Mouse (Mus musculus) layer of hippocampus, postnatal 36 days (tissue): ENCODE data around the gene 1300017J02Rik. TPM values are rescaled to one million over a fixed set of nuclear protein-coding genes. Genes with fewer than 3 reads are reported as not detected.
A peak's percentile ranks its signal among the peaks of the same experiment; 100 is the strongest.
"Not testable (repeated sequence)": the region's sequence is repeated elsewhere in the genome, so short reads cannot be mapped to it uniquely, and the experiment has no call there.

Source experiments
- DNase-seq, 2 experiments: peaks; one replicate each; pipeline ENCODE4 v3.0.0; 2022
- total RNA-seq, 2 experiments: library from RNA; stranded (reverse); gene quantifications; 2 replicates each; pipeline ENCODE4 v1.2.3; 2021

1300017J02Rik gene
- under 1 TPM in 1 of 2 experiments, not detected in 1; 0.15 TPM for total RNA-seq

DNA sequence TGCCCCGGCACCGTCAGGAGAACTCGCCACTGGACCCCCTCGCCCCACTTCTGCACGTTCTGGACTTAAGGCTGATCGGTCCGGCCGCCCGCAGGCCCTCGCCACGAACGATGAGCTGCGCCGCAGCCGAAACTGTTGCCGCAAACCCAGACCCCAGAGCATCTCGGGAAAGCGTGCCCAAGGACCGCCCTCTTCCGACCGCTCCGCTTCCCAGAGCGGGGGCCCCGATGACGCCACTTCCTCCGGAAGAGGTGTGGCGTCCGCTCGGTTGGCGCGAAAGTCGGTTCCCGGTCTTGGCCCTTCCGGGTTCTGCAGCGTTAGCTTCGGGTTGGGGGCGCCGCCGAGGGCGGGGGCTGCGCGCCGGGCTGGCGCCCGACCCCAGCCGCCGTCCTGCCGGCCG, at the start of gene 1300017J02Rik, which contains the start of gene Topbp1:
1300017J02Rik (minus strand) TSS at position 156 of the 400 bp plus-strand sequence.
Topbp1 (plus strand) TSS at position 289 of the 400 bp plus-strand sequence.
- DNase-seq = peak; percentile 90 to 91

DNA sequence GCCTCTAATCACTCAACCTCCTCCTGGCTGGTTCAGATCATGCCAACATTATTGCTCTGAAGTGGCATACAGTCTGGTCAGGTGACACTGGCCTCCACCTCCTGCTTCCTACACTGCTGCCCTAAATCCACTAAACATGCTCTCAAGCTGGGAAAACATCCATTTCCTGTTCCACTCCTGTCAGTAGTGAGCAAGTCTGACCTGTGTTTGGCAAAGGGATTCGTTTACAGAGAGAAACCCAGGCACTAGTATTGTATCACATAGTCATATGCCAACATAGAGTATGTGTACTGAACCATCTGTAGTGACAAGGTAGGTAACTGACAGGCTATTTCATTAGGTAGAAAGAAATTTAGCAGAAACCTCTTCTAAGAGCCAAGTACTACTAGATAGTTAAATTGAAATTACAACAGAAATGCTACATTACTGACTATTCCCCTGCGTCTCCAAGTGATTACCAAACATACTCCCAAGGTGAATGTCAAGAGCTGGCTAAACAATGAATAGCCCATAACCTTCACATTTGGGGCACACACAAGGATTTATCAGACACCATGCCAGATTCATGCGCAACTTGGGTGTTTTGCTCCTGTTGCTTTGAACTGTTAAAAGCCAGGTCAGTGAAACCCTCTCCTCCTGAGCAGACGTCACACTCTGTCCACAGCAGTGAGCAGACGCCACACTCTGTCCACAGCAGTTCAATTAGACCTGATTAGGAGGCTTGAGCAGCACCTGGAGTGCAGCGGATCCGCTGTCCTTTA, 48.8 kb upstream of the 1300017J02Rik start:
- DNase-seq = not testable (repeated sequence)

DNA sequence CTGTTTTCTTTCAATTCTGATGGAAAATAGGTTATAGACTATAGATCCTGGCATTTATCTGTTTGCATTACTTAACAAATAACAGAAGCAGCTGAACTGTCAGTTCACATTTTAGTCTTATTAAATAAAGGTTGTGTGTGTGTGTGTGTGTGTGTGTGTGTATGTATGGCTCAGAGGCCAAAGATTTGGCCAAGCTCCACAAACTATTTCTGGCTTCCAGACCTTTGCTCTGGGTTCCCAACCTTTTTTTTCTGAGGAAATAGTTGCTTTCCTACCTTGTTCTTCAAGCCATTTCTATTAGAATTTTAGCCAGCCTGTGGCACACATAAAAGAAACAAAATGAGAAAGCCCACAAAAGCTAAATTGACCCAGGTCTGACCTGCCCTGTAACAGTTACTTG, 43.9 kb upstream of the 1300017J02Rik start:
- DNase-seq = no peak

GRCm38 (mm10) chr9:103347996-103348490, 43.2 kb upstream of the 1300017J02Rik start:
- DNase-seq = no peak

DNA sequence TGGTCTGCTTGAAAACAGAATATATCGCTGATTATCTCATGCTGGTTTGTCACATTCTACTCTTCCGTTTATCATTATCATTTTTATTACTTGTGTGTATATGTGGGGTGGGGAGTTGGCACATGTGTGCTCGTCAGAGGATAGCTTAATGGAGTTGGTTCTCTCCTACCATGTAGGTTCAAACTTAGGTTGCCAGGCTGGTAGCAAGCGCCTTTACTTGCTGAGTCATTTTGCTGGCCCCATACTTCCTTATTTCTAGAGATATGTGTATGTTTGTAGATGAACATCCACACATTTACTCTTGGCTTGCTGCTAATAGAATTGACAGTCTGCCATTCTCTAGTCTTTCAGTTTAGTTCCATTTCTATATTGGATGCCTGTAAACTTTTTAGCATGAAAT, 42.2 kb upstream of the 1300017J02Rik start:
- no peak for DNase-seq

- no peak for DNase-seq
These were observed 32.0 kb upstream of the 1300017J02Rik start for GRCm38 (mm10) chr9:103336912-103337311.

DNA sequence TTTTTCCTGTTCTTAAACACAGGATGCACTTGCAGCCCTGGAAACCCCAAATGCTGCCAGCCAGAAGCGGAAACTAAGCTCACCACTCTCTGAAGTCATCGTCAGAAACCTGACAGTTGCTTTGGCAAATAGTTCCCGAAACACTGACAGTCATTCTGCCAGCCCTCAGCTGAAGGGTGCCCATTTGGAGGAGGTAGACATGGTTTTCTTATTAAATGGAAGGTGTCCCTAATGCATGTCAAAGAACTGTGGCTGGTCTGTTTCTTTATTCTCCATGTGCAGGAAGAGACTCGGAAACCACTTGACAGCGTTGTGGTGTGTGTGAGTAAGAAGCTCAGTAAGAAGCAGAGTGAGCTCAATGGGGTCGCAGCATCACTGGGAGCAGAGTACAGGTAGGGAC, 27.8 kb upstream of the 1300017J02Rik start:
- no peak for DNase-seq

- no peak for DNase-seq
These were observed 21.6 kb upstream of the 1300017J02Rik start for GRCm38 (mm10) chr9:103326449-103326848.

- DNase-seq = no peak
These were observed 19.8 kb upstream of the 1300017J02Rik start for GRCm38 (mm10) chr9:103324678-103325077.

DNA sequence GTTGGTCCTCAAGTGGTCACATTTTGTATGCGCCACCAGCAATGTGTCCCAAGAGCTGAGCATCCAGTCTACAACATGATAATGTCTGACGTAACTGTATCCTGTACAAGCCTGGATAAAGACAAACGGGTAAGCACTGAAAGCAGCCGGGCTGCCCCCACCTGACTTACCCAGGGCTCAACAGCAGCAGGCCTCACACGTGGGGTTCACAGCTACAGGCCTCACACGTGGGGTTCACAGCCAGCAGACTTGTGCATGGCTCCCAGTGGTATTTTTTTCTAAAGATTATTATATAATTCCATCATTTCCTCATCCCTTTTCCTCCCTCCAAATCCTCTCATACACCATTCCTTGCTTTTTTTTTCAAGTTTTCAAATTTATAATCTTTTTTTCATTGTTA, 5.0 kb upstream of the 1300017J02Rik start:
- DNase-seq = no peak

- DNase-seq = no peak
These were observed 605 bp upstream of the 1300017J02Rik start for GRCm38 (mm10) chr9:103305332-103306041.

DNA sequence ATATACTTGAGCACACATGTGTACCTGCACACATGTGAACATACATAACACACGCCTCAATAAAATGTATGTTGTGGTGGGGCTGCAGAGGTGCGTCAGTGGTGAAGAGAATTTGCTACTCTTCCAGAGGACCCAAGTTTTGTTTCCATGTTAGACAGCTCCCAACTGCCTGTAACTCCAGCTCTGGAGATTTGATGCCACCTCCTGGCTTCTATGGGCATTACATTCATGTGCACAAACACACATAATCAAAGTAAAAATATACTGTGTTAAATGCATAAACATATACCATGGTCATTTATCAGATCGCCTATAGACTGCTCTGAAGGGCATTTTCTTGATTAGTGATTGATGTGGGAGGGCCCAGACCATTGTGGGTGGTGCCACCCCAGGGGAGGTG, 2.2 kb downstream of the 1300017J02Rik start:
- peak; percentile 29 to 62 for DNase-seq

GRCm38 (mm10) chr9:103302239-103302638, 2.6 kb downstream of the 1300017J02Rik start:
- no peak for DNase-seq

GRCm38 (mm10) chr9:103301086-103301485, 3.8 kb downstream of the 1300017J02Rik start:
- DNase-seq = no peak

DNA sequence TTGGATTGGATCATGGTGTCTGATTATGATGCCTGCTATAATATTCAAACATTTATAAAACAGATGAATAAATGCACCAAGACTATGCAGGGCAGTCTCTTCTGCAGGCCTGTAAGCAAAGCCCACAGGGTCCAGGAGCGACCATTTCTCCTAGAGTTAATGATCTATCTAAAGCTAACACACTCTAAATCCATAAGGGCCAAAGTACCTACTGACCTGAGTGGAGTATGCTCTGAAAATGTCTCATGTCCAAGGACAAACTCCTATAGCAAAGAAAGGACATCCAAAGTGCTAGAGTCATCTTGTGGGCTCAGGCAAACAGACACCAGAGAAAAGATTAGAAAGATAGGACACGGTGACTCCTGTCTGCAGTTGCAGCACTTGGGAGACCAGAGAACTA, 10.4 kb downstream of the 1300017J02Rik start:
- no peak for DNase-seq

DNA sequence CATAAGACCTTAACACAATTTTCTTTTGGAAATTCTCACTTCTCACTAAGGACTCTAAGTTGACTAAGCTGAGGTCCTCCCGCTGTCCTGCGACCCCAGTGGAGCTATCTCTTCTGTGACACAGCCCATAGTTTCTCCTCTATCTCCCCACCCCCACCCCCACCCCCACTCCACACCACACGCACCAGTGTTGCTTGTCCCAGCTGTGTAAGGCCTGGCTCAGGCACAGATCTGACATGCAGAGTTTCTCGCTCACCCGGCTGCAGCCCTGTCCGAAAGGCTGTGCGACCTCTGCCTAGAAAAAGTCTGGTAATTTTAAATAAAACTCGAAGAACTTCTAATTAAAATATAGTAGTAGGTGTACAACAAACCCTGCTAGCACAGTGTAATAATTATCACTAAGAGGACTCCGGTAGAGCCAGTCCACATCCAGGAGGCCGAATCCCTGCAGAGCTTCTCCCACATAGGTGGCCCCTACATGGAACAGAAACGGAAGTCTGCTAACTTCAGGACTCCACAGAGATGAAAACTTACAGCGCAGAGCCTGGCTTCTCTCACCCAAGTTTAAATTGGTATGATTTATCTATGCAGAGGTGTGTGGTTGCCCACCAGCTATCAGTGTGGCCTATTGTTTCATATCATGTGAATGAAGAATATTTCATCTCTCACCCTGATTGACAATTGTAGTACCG, 16.2 kb downstream of the 1300017J02Rik start:
- DNase-seq = no peak

DNA sequence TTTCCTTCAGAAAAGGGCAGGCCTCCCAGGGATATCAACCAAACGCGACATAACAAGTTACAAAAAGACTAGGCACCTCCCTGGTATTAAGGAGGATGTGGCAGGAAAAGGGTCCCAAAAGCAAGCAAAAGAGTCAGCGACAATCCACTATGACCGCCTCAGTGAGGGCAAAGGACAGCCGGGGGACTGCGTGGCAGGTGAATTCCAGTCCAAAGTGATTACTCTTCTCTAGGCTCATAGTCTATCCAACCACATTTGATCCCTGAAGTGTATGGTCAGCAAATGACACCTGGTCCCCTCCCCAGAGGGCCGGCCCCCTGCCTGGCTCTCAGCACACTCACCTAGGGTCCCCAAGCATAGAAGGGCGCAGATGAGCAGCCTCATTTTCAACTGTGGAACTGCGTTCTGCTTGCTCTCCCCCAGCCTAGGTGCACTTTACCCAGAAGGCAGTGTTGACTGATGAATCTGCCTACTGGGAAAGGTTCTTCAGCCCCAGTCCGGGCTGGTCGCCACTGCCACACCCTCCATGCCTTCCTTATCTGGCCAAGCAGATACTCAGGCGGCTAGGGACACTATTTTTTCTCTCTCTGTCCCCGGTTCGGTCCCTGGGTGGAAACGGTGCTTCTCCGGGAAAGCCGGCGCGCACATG, 16.9 kb downstream of the 1300017J02Rik start:
- no peak for DNase-seq

DNA sequence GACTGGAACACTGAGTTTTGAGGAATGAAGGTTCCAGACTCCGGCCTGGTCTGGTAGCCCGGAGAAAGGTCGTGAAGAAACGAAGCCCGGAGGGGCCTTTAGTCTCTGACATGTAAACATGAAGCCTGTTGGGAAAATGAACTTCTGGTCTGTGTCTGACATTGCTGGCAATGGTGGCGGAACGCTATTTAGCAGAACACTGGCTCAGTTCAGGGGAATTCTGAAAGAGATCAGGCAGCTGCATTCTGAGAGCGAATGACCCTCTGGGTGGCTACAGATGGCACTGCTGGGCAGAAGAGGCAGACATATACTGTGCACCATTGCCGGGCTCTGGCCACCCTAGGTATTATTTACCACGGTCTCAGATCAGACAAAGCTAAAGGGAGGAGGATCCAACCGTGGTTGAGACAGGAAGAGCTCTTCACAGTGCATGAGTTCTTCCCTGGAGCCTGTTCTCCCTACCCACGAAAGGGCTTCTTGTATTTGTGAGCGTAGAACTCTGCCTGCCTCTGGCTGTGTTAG, 17.9 kb downstream of the 1300017J02Rik start:
- no peak for DNase-seq

DNA sequence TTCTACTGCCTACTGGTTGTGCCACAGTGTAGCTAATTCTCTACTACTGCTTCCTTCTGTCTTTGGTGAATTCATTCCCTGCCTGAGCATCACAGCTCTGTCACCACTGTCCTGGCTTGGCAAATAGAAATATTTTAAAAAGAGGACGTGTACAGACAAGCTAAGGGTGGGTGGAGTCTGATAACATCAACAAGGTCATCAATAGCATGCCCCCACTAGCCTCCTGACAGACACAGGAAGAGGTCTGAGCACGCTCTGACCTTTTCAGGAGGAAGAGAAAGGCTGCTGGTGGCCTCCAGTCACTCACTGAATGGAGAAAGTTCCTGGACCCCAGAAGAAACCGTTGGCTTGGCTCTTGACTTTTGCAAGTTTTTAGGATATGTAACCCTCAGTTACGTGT, 18.5 kb downstream of the 1300017J02Rik start:
- no peak for DNase-seq

- no peak for DNase-seq
These were observed 28.0 kb downstream of the 1300017J02Rik start for GRCm38 (mm10) chr9:103276876-103277275.

DNA sequence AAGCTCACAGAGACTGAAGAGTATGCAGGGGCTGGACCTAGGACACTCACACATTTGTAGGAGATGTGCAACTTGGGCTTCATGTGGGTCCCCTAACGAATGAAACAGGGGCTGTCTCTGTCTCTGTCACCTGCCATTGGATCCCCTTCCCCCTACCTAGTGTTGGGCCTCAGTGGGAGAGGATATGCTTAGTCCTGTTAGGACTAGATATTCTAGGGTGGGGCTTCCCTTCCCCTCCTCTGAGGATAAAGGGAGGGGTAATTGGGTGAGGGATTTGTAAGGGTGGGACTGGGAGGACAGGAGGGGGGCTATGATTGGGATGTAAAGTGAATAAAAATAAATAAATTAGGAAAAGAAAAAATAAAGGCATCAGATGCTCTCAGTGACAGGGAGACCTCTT, 29.2 kb downstream of the 1300017J02Rik start:
- DNase-seq = no peak

- no peak for DNase-seq
These were observed 30.1 kb downstream of the 1300017J02Rik start for GRCm38 (mm10) chr9:103274819-103275218.
